Mouse (Mus musculus) cerebellum, adult 2 months (tissue): ENCODE measurements around the gene 1110059E24Rik. TPM values are rescaled to one million over a fixed set of nuclear protein-coding genes. Genes with fewer than 3 reads are reported as not detected.

ENCODE experiments used
- DNase-seq, 2 experiments: peaks; one replicate each; pipeline ENCODE4 v3.0.0; 2021
- H3K27ac ChIP-seq: fragments of 200-500 bp; 2 replicates; pipeline ENCODE4 v1.5.1; 2012; ENCODE audit warnings: low read length, control low read depth, inconsistent platforms; ENCODE audit not compliant: insufficient read depth
- H3K27me3 ChIP-seq: fragments of 200-500 bp; 2 replicates; pipeline ENCODE4 v1.6.1; 2012; ENCODE audit warnings: inconsistent platforms, mild to moderate bottlenecking, low read length, moderate library complexity; ENCODE audit not compliant: control insufficient read depth, insufficient read depth
- H3K4me1 ChIP-seq: fragments of 200-500 bp; 2 replicates; pipeline ENCODE4 v1.6.1; 2011; ENCODE audit warnings: low read length; ENCODE audit not compliant: control insufficient read depth, insufficient read depth
- H3K4me3 ChIP-seq: fragments of 200-500 bp; replicated peaks from 2 replicates; pipeline ENCODE3; 2011; ENCODE audit warnings: mild to moderate bottlenecking, low read depth, low read length, control low read depth; ENCODE audit not compliant: insufficient read depth
- CTCF ChIP-seq: fragments of 200-500 bp; IDR thresholded peaks from 2 replicates; pipeline ENCODE4 v1.5.1; 2011; ENCODE audit warnings: low read depth, mild to moderate bottlenecking, control low read depth, low read length, moderate library complexity, borderline replicate concordance; ENCODE audit not compliant: insufficient read depth
- POLR2A ChIP-seq: fragments of 200-500 bp; IDR thresholded peaks from 2 replicates; pipeline ENCODE4 v1.6.1; 2011; ENCODE audit warnings: low read length, control low read depth, borderline replicate concordance; ENCODE audit not compliant: insufficient read depth
- WGBS: fragments of 180-500 bp; shearing (Covaris S2); methylation state at CpG from one replicate; pipeline ENCODE4 v1.1.7; 2018; 5-methylcytosine and 5-hydroxymethylcytosine counted together
- polyA plus RNA-seq: library from polyadenylated mRNA; depleted of rRNA; stranded (reverse); fragments of >200 nt; gene quantifications from 2 replicates; pipeline ENCODE4 v1.2.3, GENCODE M21; 2012

Gene 1110059E24Rik
- polyA plus RNA-seq, 1 experiment: 31.2 TPM

DNA sequence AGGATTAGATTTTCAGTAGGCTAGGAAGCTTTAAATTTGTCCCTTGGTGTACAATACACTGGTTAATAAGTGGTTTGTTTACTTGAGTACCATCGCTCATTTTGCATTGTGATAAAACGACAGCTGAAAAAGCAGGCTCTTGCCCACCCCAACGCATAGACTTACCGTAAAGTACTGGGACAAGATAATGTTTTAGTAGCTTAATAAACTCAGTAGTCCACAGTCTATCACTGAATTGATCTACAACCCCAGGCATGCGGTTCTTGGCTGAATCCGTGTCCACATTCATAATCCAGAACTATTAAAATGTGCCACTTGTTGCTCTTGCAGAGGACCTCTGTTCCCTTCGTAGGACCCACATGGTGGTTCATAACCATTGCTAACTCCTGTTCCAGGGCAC, 2.0 kb upstream of the 1110059E24Rik start:
- WGBS: 7% methylated on average over 7 of the region's 7 CpGs
- Histone ChIP-seq H3K27ac (no peak overlapping the region), H3K4me1 (peaks cover 4% of the 10 kb centered on the region), H3K27me3 (no peaks in the 10 kb centered on the region), H3K4me3 (peak overlapping the region; percentile 79)
- TF ChIP-seq POLR2A (no peak), CTCF (no peak)
- DNase-seq: no peak

DNA sequence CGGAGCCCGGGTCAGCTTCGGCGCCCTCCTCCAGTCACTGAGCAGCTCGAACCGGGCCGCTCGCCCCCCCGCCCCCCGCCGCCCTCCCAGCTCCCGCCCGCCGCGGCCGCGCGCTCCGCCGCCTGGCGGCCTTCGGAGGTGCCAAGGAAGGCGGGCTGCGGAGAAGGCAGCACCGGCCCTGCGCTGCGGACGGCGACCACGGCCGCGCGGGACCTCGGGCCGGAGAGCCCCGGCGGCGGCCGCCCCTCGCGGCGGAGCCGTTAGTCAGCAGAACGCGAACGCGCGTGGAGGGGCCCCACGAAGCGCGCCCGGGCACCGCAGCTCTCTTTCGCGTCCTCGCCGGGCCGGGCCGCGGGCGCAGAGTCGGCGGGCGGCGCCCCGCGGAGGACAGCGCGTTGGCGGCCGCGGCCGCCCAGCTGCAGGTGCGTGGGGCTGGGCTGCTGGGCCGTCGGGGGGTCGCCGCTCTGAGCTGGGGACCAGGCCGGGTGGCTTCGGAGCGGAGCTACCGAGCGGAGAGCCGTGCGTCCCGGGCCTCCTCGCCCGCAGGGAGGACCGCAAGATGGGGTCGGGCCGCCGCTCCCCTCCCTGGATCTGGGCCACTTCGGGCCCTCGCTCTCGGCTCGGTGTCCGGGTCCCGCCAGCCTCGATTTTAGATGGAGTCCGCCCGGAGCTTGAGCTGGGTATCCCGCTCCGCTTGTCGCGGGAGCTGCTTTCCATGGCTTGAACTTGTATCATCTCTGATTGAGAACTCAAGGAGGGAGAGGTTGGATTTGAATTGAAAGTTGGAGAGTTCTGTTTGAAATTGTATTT, 601 bp upstream of the 1110059E24Rik start, which contains the start of gene Abhd17b:
Gene Abhd17b, plus strand, starts transcription at position 14 of the 810 bp plus-strand sequence.
- peaks cover 4% of the 10 kb centered on the region for H3K4me1 ChIP-seq
- TF ChIP-seq CTCF (no peak), POLR2A (peak; percentile 4; the same call in 1 of the 2 replicates)
- peak; percentile 65 to 76 for DNase-seq
- peak within 1 kb of the TSS; percentile 79 for H3K4me3 ChIP-seq
- no peaks in the 10 kb centered on the region for H3K27me3 ChIP-seq
- under 1% methylated on average over 104 of the region's 105 CpGs for WGBS
- peak within 1 kb of the TSS; percentile 96 for H3K27ac ChIP-seq

DNA sequence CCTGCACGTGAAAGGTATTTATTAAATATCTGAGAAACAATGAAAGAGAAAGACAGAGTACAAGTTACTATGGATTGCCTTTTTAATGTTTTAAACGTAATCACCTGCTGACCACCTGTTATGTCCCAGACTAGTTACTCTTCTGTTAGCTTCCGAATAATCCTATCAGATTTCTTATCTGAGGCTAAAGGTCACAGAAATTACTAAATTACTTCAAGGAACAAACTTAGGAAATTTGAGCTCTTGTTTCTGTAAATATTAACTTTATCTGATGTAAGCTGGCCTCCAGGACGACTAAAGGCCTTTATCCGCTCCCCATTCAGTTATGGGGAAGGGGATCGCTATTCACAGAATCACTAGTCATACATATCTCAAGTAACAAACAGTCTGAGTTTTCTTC, 1.1 kb downstream of the 1110059E24Rik start:
- DNase-seq: no peak
- H3K27me3 ChIP-seq: no peaks in the 10 kb centered on the region
- TF ChIP-seq POLR2A: no peak
- H3K4me1 ChIP-seq: peaks cover 4% of the 10 kb centered on the region
- H3K27ac ChIP-seq: no peak overlapping the region; the same call in 1 of the 2 replicates
- WGBS: 45% methylated on average over 6 of the region's 6 CpGs
- H3K4me3 ChIP-seq: peak overlapping the region; percentile 73

DNA sequence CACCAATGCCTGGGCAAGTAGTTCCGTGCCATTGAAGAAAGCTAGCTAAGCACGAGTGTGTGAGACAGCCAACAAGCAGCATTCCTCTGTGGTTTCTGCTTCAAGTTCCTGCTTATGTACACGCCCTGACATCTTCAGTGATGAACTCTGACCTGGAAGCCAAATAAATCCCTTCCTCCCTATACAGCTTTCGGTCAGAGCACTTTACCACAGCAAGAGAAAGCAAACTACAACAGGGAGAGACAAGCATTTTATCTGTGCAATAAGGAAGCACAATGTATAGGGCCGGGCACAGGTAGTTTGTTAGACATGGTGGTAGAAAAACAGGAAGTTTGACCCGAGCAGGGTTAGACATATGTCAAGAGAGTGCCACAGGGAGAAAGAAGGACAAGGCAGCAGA, 6.6 kb downstream of the 1110059E24Rik start:
- Histone ChIP-seq H3K27me3 (no peaks in the 10 kb centered on the region), H3K4me1 (no peaks in the 10 kb centered on the region; the same call in 1 of the 2 replicates), H3K4me3 (no peak overlapping the region), H3K27ac (no peak overlapping the region)
- no peak for DNase-seq
- TF ChIP-seq POLR2A (no peak), CTCF (no peak)
- 91% methylated on average over 6 of the region's 6 CpGs for WGBS

DNA sequence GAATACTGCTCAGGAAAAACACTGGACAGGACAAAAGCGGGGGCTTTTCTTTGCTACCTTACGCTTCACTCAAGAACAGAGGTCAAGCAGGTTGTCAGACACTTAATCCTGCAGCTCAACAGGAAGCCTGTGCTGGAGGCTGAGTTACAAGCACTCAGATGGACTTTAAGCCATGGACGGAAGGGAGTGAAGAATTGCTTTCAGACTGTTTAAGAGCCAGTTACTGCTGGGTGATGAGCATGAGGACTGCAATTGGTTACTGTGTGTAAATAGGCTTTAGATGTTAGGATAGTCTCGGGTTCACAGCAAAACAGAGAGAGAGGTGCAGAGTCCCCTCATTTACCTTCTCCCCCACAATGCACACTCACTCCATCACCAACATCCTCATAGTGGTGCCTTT, 7.5 kb downstream of the 1110059E24Rik start:
- DNase-seq: no peak
- 91% methylated on average over 4 of the region's 4 CpGs for WGBS
- H3K27me3 ChIP-seq: no peaks in the 10 kb centered on the region
- H3K4me3 ChIP-seq: no peak overlapping the region
- TF ChIP-seq POLR2A: no peak
- no peak for TF ChIP-seq CTCF
- H3K27ac ChIP-seq: no peak overlapping the region
- H3K4me1 ChIP-seq: no peaks in the 10 kb centered on the region; the same call in 1 of the 2 replicates

DNA sequence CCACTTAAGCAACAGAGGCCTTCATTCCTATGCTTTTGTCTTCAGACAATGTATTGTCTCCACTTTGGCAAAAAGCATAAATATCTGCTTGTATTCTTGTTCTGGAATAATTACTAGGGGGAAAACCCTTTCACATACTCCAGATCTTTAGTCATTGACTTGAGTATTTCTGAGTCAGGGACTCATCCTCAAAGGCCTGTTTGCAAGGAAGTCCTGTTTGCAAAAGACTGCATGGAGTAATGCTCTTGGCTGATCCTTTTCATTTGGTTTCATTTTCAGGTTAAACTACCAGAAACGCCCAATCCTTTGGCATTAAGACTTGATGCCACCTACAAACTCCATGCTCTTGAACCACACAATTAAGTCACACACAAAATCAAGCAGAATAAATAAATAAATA, 8.8 kb downstream of the 1110059E24Rik start:
- 86% methylated on average over 1 of the region's 1 CpGs for WGBS
- Histone ChIP-seq H3K4me1 (no peaks in the 10 kb centered on the region; the same call in 1 of the 2 replicates), H3K27me3 (no peaks in the 10 kb centered on the region), H3K4me3 (no peak overlapping the region), H3K27ac (no peak overlapping the region)
- TF ChIP-seq POLR2A (no peak), CTCF (no peak)
- no peak for DNase-seq

DNA sequence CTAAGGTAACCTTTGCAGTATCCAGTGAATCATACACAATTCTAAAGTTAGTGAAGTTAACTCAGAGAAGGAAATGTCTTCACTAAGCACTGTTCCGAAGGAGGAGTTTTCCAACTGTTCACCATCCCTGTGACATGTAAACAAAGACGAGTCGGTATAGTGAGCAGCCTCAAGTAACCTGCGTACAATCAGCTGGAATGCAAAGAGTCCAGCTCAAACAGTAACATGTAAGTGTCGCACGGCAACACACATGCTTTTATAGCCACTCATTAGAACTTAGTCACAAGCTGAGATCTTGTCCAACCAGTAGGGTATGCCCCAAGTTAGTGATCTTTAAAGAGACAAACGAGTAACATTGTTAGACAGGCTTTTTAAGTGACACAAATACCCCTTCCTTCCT, 15.1 kb downstream of the 1110059E24Rik start:
- Histone ChIP-seq H3K4me1 (no peaks in the 10 kb centered on the region), H3K27ac (no peak overlapping the region), H3K27me3 (no peaks in the 10 kb centered on the region), H3K4me3 (no peak overlapping the region)
- no peak for TF ChIP-seq POLR2A
- TF ChIP-seq CTCF: no peak
- DNase-seq: no peak
- WGBS: 90% methylated on average over 7 of the region's 7 CpGs

DNA sequence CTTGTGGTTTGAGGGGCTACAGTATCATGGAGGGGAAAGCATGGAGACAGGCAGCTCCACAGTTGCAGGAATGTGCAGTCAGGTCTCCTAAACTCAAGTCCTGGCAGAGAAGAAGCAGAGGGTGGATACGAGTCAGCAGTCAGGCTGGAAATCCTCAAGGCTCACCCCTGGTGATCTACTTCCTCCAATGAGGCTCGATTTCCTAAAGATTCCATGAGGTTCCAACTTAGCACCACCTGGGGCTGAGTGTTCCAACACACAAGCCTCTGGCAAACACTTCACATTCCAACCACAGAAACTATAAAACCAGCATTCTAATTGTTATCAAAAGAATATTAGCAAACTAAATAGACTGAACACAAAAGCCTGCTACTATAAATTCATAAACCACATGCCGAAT, 15.9 kb downstream of the 1110059E24Rik start:
- TF ChIP-seq CTCF (no peak), POLR2A (no peak)
- H3K27ac ChIP-seq: no peak overlapping the region
- H3K27me3 ChIP-seq: no peaks in the 10 kb centered on the region
- no peak for DNase-seq
- 82% methylated on average over 3 of the region's 3 CpGs for WGBS
- H3K4me3 ChIP-seq: no peak overlapping the region
- no peaks in the 10 kb centered on the region for H3K4me1 ChIP-seq

DNA sequence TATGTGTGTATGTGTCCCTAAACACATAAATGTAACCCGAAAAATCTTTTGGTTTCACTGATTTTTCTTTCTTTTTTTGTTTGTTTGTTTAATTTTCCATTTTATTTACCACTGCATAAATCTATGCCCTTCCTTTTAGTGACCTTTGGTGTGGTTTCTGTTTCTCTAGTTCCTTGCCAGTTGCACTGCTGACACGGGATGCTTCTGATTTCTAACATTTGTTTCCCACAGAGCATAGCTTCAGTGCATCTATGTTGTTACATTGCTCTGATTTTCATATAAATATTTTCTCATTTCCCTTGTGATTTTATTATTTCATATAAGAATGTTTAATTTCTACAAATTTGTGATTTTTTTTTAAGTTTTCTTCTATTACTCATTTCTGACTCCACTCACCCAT, 17.4 kb downstream of the 1110059E24Rik start:
- 73% methylated on average over 2 of the region's 2 CpGs for WGBS
- DNase-seq: no peak

More for the DNA sequence above, 17.4 kb downstream of the 1110059E24Rik start:
- Histone ChIP-seq H3K4me3 (no peak overlapping the region), H3K4me1 (no peaks in the 10 kb centered on the region), H3K27me3 (no peaks in the 10 kb centered on the region), H3K27ac (no peak overlapping the region)
- TF ChIP-seq POLR2A (no peak), CTCF (no peak)
